Mouse (Mus musculus) E14TG2a.4 (cell line): ENCODE data around the gene Smarcd3.

Source experiments
- CTCF ChIP-seq: conservative IDR thresholded peaks from 2 replicates; pipeline ENCODE4 v1.5.1; 2014; ENCODE audit warnings: low read length
- NANOG ChIP-seq: IDR thresholded peaks from 2 replicates; pipeline ENCODE4 v1.6.1; 2014; ENCODE audit warnings: borderline replicate concordance, low read length, mixed read lengths

DNA sequence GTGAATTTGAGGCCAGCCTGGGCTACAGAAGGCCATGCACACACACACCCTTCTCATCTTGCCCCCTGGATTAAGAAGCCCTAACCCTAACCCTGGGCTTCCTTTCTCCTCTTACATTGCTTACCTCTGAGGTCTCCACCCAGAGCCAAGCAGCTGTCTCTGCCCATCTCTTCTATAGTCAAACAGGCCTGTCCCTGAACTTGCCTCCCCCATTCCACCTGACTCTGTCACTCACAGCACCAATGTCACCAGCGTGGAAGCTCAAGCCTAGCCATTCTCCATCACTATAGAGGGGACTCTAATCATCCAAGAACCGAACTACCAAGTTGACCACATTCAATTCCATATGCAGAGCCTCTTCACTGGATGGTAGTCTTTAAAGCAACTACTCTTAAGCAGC is 24.0 kb downstream of the Smarcd3 start:
- TF ChIP-seq CTCF (no peak), NANOG (no peak)
